Mouse (Mus musculus) right cerebral cortex, postnatal 10 days (tissue): Measurements from ENCODE around the gene Glb1l2.

Experiments used
- DNase-seq, 2 experiments: peaks; one replicate each; pipeline ENCODE4 v3.0.0; 2021; ENCODE audit warnings: low spot score in 2 of 2

Gene Glb1l2

GRCm38 (mm10) chr9:26805935-26806666 lies at the start of gene Glb1l2:
Gene Glb1l2 (minus strand): TSS chr9:26806468.
- peak; percentile 94 to 95 for DNase-seq

- no peak for DNase-seq
These were observed 24.8 kb upstream of the Glb1l2 start for GRCm38 (mm10) chr9:26831089-26831488.

- no peak for DNase-seq
These were observed 13.7 kb upstream of the Glb1l2 start for GRCm38 (mm10) chr9:26819942-26820341.

- DNase-seq, result no peak
These were observed 2.5 kb upstream of the Glb1l2 start for GRCm38 (mm10) chr9:26808735-26809134.

- DNase-seq, result no peak
These were observed 1.9 kb downstream of the Glb1l2 start for GRCm38 (mm10) chr9:26804321-26804720.

- DNase-seq, result no peak
These were observed 5.9 kb downstream of the Glb1l2 start for GRCm38 (mm10) chr9:26800357-26800756.

- no peak for DNase-seq
These were observed 7.5 kb downstream of the Glb1l2 start for GRCm38 (mm10) chr9:26798731-26799130.

GRCm38 (mm10) chr9:26798205-26798604 lies 8.1 kb downstream of the Glb1l2 start:
- DNase-seq, result no peak

- DNase-seq, result no peak
These were observed 13.4 kb downstream of the Glb1l2 start for GRCm38 (mm10) chr9:26792829-26793228.

- peak in 1 of 2 experiments; percentile 15 for DNase-seq
These were observed 22.8 kb downstream of the Glb1l2 start for GRCm38 (mm10) chr9:26783414-26783975.

GRCm38 (mm10) chr9:26778421-26778820 lies 27.8 kb downstream of the Glb1l2 start:
- no peak for DNase-seq

GRCm38 (mm10) chr9:26776122-26776902 lies 30.0 kb downstream of the Glb1l2 start:
- peak; percentile 64 to 72 for DNase-seq

- DNase-seq, result no peak
These were observed 30.6 kb downstream of the Glb1l2 start for GRCm38 (mm10) chr9:26775700-26776099.

GRCm38 (mm10) chr9:26768181-26768580 lies 38.1 kb downstream of the Glb1l2 start:
- peak in 1 of 2 experiments; percentile 4 for DNase-seq

GRCm38 (mm10) chr9:26762477-26762876 lies 43.8 kb downstream of the Glb1l2 start:
- DNase-seq, result no peak

- no peak for DNase-seq
These were observed 45.7 kb downstream of the Glb1l2 start for GRCm38 (mm10) chr9:26760576-26760975.

GRCm38 (mm10) chr9:26760081-26760480 lies 46.2 kb downstream of the Glb1l2 start:
- peak; percentile 82 to 83 for DNase-seq

- no peak for DNase-seq
These were observed 57.4 kb downstream of the Glb1l2 start for GRCm38 (mm10) chr9:26748893-26749292.

GRCm38 (mm10) chr9:26747121-26747520 lies 59.1 kb downstream of the Glb1l2 start:
- no peak for DNase-seq

GRCm38 (mm10) chr9:26742817-26743216 lies 63.5 kb downstream of the Glb1l2 start:
- DNase-seq, result peak; percentile 66 to 68

GRCm38 (mm10) chr9:26737116-26737515 lies 69.2 kb downstream of the Glb1l2 start:
- peak; percentile 58 for DNase-seq

- DNase-seq, result peak; percentile 66 to 72
These were observed 72.3 kb downstream of the Glb1l2 start for GRCm38 (mm10) chr9:26733986-26734385.
